Mouse (Mus musculus) liver, adult 2 months (tissue): Measurements from ENCODE around the gene Ero1l. TPM values are rescaled to one million over a fixed set of nuclear protein-coding genes. Genes with fewer than 3 reads are reported as not detected.
A peak's percentile ranks its signal among the peaks of the same experiment; 100 is the strongest.

Experiments used
- DNase-seq: peaks from one replicate; pipeline ENCODE4 v3.0.0-alpha.2; 2011; ENCODE audit warnings: low read depth, low spot score; ENCODE audit errors: extremely low read depth
- H3K27ac ChIP-seq: fragments of 200-500 bp; replicated peaks from 2 replicates; pipeline ENCODE4 v1.5.1; 2012; ENCODE audit warnings: low read depth, mild to moderate bottlenecking, control low read depth, inconsistent platforms, low read length; ENCODE audit not compliant: insufficient read depth
- H3K27me3 ChIP-seq: fragments of 200-500 bp; 2 replicates; pipeline ENCODE4 v1.6.1; 2012; ENCODE audit warnings: mild to moderate bottlenecking, moderate library complexity, low read length, inconsistent platforms; ENCODE audit not compliant: control insufficient read depth, insufficient read depth
- H3K36me3 ChIP-seq: fragments of 200-500 bp; 2 replicates; pipeline ENCODE4 v1.6.1; 2012; ENCODE audit warnings: low read length, inconsistent platforms; ENCODE audit not compliant: control insufficient read depth, insufficient read depth
- H3K4me1 ChIP-seq: fragments of 200-500 bp; 2 replicates; pipeline ENCODE4 v1.6.1; 2011; ENCODE audit warnings: low read length; ENCODE audit not compliant: control insufficient read depth, insufficient read depth
- H3K4me3 ChIP-seq: fragments of 200-500 bp; 2 replicates; pipeline ENCODE4 v1.5.1; 2011; ENCODE audit warnings: low read depth, mild to moderate bottlenecking, control low read depth, low read length, moderate library complexity; ENCODE audit not compliant: insufficient read depth
- H3K79me2 ChIP-seq: fragments of 200-500 bp; 2 replicates; pipeline ENCODE4 v1.6.1; 2012; ENCODE audit warnings: inconsistent platforms, mild to moderate bottlenecking, low read length, moderate library complexity; ENCODE audit not compliant: control insufficient read depth, insufficient read depth
- H3K9ac ChIP-seq: fragments of 200-500 bp; 2 replicates; pipeline ENCODE4 v1.6.1; 2012; ENCODE audit warnings: low read depth, mild to moderate bottlenecking, control low read depth, inconsistent platforms, low read length
- CTCF ChIP-seq: fragments of 200-500 bp; IDR thresholded peaks from 2 replicates; pipeline ENCODE4 v1.5.1; 2011; ENCODE audit warnings: low read depth, low read length, control low read depth
- POLR2A ChIP-seq: fragments of 200-500 bp; IDR thresholded peaks from 2 replicates; pipeline ENCODE4 v1.6.1; 2011; ENCODE audit warnings: low read length, control low read depth; ENCODE audit not compliant: insufficient read depth; ENCODE audit errors: extremely low read depth
- WGBS: fragments of 180-500 bp; shearing (Covaris S2); methylation state at CpG from one replicate; pipeline ENCODE4 v1.1.7; 2018; 5-methylcytosine and 5-hydroxymethylcytosine counted together
- polyA plus RNA-seq: library from polyadenylated mRNA; depleted of rRNA; stranded (reverse); fragments of >200 nt; gene quantifications from 2 replicates; pipeline ENCODE4 v1.2.3, GENCODE M21; 2012
- total RNA-seq: library from RNA; depleted of rRNA; stranded (reverse); fragments of >200 nt; gene quantifications from 2 replicates; pipeline ENCODE4 v1.2.3, GENCODE M21; 2014

The Ero1l gene
- total and polyA plus RNA-seq, 2 experiments: 4.1 to 16.1 TPM

DNA sequence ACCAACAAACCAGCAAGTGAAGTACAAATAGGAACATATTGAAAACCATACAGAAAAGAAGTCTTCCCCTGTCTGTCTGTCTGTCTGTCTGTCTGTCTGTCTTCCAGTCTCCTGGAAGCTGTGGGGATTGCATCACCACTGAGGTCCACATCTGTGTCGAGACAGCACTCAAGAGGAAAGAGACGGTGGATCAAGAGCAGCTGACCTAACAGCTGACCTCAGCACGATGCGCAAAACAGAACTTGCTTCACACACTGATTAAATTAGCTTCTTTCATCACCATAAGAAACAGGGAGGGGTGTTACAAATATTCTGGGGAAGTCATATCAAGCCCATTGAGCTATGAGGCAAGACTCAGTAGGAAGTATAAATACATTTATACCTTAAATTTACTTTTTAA is 27.0 kb downstream of the Ero1l start:
- 73% methylated on average over 4 of the region's 4 CpGs for WGBS
- H3K4me3 ChIP-seq: no peak overlapping the region
- TF ChIP-seq POLR2A (no peak), CTCF (no peak)
- no peaks in the 10 kb centered on the region for H3K4me1 ChIP-seq
- no peak overlapping the region for H3K9ac ChIP-seq
- no peak for DNase-seq
- no peaks in the 10 kb centered on the region for H3K27me3 ChIP-seq
- peaks cover 32% of the 10 kb centered on the region for H3K36me3 ChIP-seq
- H3K79me2 ChIP-seq: no peaks in the 10 kb centered on the region
- H3K27ac ChIP-seq: no peak overlapping the region

DNA sequence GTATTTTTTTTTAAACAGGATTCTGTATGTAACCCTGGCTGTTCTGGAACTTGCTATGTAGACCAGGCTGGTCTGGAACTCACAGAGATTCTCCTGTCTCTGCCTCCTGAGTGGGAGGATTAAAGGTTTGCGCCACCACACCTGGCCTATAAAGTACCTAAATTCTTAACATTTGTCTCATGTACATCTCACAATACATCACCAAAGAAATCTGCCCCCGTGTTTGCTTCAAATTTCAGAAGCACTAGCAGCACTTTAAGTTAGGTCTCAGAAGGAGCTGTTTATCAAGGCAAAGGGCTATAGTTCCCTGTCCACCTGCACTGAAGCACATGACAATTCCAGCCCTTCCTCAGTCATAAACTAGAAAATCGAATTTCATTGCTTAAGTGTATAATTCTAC is 36.5 kb downstream of the Ero1l start:
- Histone ChIP-seq H3K4me3 (no peak overlapping the region), H3K4me1 (no peaks in the 10 kb centered on the region), H3K79me2 (no peaks in the 10 kb centered on the region), H3K27me3 (no peaks in the 10 kb centered on the region), H3K9ac (no peak overlapping the region), H3K27ac (no peak overlapping the region), H3K36me3 (peaks cover 8% of the 10 kb centered on the region)
- 87% methylated on average over 3 of the region's 3 CpGs for WGBS
- TF ChIP-seq POLR2A: no peak
- TF ChIP-seq CTCF: no peak
- DNase-seq: no peak

DNA sequence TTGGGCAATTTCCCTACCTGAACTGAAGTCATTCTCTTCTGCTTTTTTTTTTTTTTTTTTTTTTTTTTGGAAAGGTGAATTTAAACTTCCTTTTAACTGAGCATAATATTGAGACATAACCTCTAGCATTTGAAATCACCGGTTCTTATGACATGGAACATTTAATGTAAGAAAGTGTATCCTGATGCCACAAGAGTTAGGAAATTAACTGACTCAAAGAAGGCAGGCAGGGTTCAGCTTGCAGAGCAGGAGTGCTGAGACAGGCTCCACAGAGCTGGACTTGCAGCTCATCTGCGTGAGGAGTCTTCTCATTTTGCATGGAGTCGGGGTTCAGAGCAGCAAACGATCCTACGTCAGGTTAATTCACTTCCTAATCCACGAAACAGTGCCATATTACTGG is 42.8 kb downstream of the Ero1l start:
- Histone ChIP-seq H3K4me3 (no peak overlapping the region), H3K27me3 (no peaks in the 10 kb centered on the region), H3K4me1 (no peaks in the 10 kb centered on the region), H3K9ac (no peak overlapping the region), H3K36me3 (no peaks in the 10 kb centered on the region), H3K79me2 (no peaks in the 10 kb centered on the region), H3K27ac (no peak overlapping the region)
- TF ChIP-seq CTCF: no peak
- no peak for TF ChIP-seq POLR2A
- 92% methylated on average over 6 of the region's 6 CpGs for WGBS
- no peak for DNase-seq

DNA sequence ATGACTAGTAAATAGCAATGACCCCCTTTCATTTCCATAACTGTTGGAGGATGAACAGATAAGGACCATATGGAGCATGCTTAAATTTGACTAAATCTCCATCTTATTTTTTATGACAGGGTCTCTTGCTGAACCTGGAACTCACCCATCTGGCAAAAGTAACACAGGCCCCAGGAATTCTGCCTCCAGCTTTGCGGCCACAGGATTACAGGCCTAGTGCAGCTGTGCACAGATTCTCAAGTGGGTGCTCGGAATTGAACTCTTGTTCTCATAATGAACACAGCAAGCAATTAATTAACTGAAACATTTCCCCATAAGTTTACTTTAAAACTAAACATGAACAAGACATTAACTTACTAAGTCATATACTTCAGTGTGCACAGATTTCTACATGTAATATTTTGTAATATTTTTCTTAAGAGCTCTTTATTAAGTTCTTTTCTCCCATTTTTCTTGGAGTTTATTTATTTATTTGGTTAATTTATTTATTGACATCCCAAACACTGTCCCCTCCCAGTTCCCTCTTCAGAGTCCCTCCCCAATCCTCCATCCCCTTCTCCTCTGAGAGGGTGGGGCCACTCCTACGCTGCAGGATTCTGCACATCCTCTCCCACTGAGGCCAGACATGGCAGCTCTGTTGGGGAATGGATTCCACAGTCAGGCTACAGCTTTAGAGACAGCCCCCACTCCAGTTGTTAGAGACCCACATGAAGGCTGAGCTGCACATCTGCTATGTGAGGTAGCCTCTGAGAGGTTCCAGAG is 54.6 kb downstream of the Ero1l start:
- Histone ChIP-seq H3K79me2 (no peaks in the 10 kb centered on the region), H3K4me3 (no peak overlapping the region), H3K4me1 (no peaks in the 10 kb centered on the region), H3K36me3 (no peaks in the 10 kb centered on the region), H3K27ac (no peak overlapping the region), H3K27me3 (no peaks in the 10 kb centered on the region), H3K9ac (no peak overlapping the region)
- TF ChIP-seq POLR2A (no peak), CTCF (no peak)
- no peak for DNase-seq
- 87% methylated on average over 3 of the region's 3 CpGs for WGBS

GRCm38 (mm10) chr14:45251548-45252076 is 67.0 kb downstream of the Ero1l start:
- Histone ChIP-seq H3K9ac (no peak overlapping the region), H3K36me3 (no peaks in the 10 kb centered on the region), H3K4me1 (no peaks in the 10 kb centered on the region), H3K4me3 (no peak overlapping the region), H3K27ac (no peak overlapping the region), H3K27me3 (no peaks in the 10 kb centered on the region), H3K79me2 (no peaks in the 10 kb centered on the region)
- DNase-seq: peak; percentile 24
- 79% methylated on average over 4 of the region's 4 CpGs for WGBS
- TF ChIP-seq CTCF (no peak), POLR2A (no peak)

DNA sequence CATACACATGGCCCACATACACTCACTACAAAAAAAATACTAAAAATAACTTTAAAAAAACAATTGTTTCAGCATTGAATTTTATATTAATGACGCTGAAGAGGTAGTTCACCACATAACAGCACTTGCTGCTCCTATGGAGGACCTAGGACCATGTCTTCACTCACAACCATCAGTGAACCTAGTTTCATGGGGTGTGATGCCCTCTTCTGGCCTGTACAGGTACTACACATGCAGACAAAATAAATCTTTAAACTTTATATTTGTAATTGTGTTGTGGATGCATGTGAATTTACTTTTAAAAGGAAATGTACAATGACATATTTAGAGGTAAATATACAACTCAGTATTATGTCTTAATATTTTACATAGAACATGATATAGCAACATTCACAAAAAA is 77.0 kb downstream of the Ero1l start:
- H3K27me3 ChIP-seq: no peaks in the 10 kb centered on the region
- H3K9ac ChIP-seq: no peak overlapping the region
- no peak for DNase-seq
- WGBS: 38% methylated on average over 1 of the region's 1 CpGs
- TF ChIP-seq CTCF (peak; percentile 35; the same call in 1 of the 2 replicates), POLR2A (no peak)
- no peak overlapping the region for H3K4me3 ChIP-seq
- H3K36me3 ChIP-seq: no peaks in the 10 kb centered on the region
- no peaks in the 10 kb centered on the region for H3K79me2 ChIP-seq
- no peak overlapping the region for H3K27ac ChIP-seq
- no peaks in the 10 kb centered on the region for H3K4me1 ChIP-seq
